Mouse (Mus musculus) c-Kit-positive CD71-negative TER-119-negative erythroid progenitor cells, embryonic 14.5 days (primary cell): ENCODE data around the gene Nudt3.
"Not testable (repeated sequence)": the region's sequence is repeated elsewhere in the genome, so short reads cannot be mapped to it uniquely, and the experiment has no call there.

Source experiments
- DNase-seq: peaks from one replicate; pipeline ENCODE4 v3.0.0-alpha.2; 2013; ENCODE audit warnings: low read depth

Gene Nudt3

GRCm38 (mm10) chr17:27623360-27624326, at the start of gene Nudt3:
TSS of gene Nudt3 (minus strand) at chr17:27623495.
- peak; percentile 81 for DNase-seq

GRCm38 (mm10) chr17:27671720-27672119, 48.4 kb upstream of the Nudt3 start:
- no peak for DNase-seq

- DNase-seq: no peak
Observed at GRCm38 (mm10) chr17:27658767-27659166, 35.5 kb upstream of the Nudt3 start.

GRCm38 (mm10) chr17:27657123-27657522, 33.8 kb upstream of the Nudt3 start:
- DNase-seq: no peak

- no peak for DNase-seq
Observed at GRCm38 (mm10) chr17:27656414-27656813, 33.1 kb upstream of the Nudt3 start.

- no peak for DNase-seq
Observed at GRCm38 (mm10) chr17:27656011-27656399, 32.7 kb upstream of the Nudt3 start.

GRCm38 (mm10) chr17:27655089-27656010, 32.1 kb upstream of the Nudt3 start, which contains the start of gene Pacsin1:
TSS of gene Pacsin1 (plus strand) at chr17:27655509.
- no peak for DNase-seq

GRCm38 (mm10) chr17:27653253-27653959, 30.1 kb upstream of the Nudt3 start:
- no peak for DNase-seq

GRCm38 (mm10) chr17:27652046-27652790, 28.9 kb upstream of the Nudt3 start:
- DNase-seq: no peak

- DNase-seq: no peak
Observed at GRCm38 (mm10) chr17:27650586-27650985, 27.3 kb upstream of the Nudt3 start.

GRCm38 (mm10) chr17:27650160-27650559, 26.9 kb upstream of the Nudt3 start:
- DNase-seq: peak; percentile 71

- DNase-seq: no peak
Observed at GRCm38 (mm10) chr17:27645807-27646206, 22.5 kb upstream of the Nudt3 start.

- no peak for DNase-seq
Observed at GRCm38 (mm10) chr17:27644572-27644971, 21.3 kb upstream of the Nudt3 start.

- no peak for DNase-seq
Observed at GRCm38 (mm10) chr17:27643756-27644155, 20.5 kb upstream of the Nudt3 start.

GRCm38 (mm10) chr17:27643101-27643500, 19.8 kb upstream of the Nudt3 start:
- DNase-seq: no peak

- DNase-seq: no peak
Observed at GRCm38 (mm10) chr17:27642491-27643062, 19.3 kb upstream of the Nudt3 start.

GRCm38 (mm10) chr17:27639851-27640250, 16.6 kb upstream of the Nudt3 start:
- DNase-seq: not testable (repeated sequence)

- no peak for DNase-seq
Observed at GRCm38 (mm10) chr17:27638921-27639332, 15.6 kb upstream of the Nudt3 start.

GRCm38 (mm10) chr17:27637333-27637732, 14.0 kb upstream of the Nudt3 start:
- no peak for DNase-seq

GRCm38 (mm10) chr17:27636132-27637020, 13.1 kb upstream of the Nudt3 start, which contains the start of gene Rps10:
TSS of gene Rps10 (minus strand) at chr17:27636669.
- no peak for DNase-seq
